Comparison of ENCODE assay signal across 8 mouse cellular contexts in genomic region chr9:107570016-107570415, GRCm38 (mm10). TPM values are rescaled to one million over a fixed set of nuclear protein-coding genes. Genes with fewer than 3 reads are reported as not detected.
DNase-seq lines count a peak whose midpoint lies in the region; ATAC-seq lines count a peak whose summit lies in the region.

No protein-coding gene starts in this region.

- H3K27me3 ChIP-seq in kidney, embryonic 16.5 days (ENCODE audit: insufficient read depth, low read length) = no peaks in the 10 kb centered on the region
- H3K27me3 ChIP-seq in embryonic facial prominence, embryonic 10.5 days (replicated peaks; ENCODE audit: low read depth, poor library complexity, severe bottlenecking) = no peaks in the 10 kb centered on the region
- no peaks in the 10 kb centered on the region for H3K27me3 ChIP-seq in hindbrain, embryonic 15.5 days
- H3K27me3 ChIP-seq in midbrain, embryonic 14.5 days (ENCODE audit: control insufficient read depth, insufficient read depth, low read length) = no peaks in the 10 kb centered on the region

- H3K27ac ChIP-seq in kidney, embryonic 16.5 days (ENCODE audit: low read length) = peak overlapping the region; percentile 96; the same call in 1 of the 2 replicates
- H3K27ac ChIP-seq in embryonic facial prominence, embryonic 10.5 days (replicated peaks) = peak overlapping the region; percentile 95
- H3K27ac ChIP-seq in hindbrain, embryonic 15.5 days (replicated peaks) = peak overlapping the region; percentile 87; the same call in 1 of the 2 replicates
- H3K27ac ChIP-seq in midbrain, embryonic 14.5 days (replicated peaks; ENCODE audit: low read depth, low read length) = peak overlapping the region; percentile 88

- H3K36me3 ChIP-seq in kidney, embryonic 16.5 days (ENCODE audit: insufficient read depth, low read length) = peaks cover 43% of the 10 kb centered on the region
- H3K36me3 ChIP-seq in embryonic facial prominence, embryonic 10.5 days (replicated peaks) = peaks cover 65% of the 10 kb centered on the region
- H3K36me3 ChIP-seq in hindbrain, embryonic 15.5 days = peaks cover 23% of the 10 kb centered on the region
- peaks cover 57% of the 10 kb centered on the region for H3K36me3 ChIP-seq in midbrain, embryonic 14.5 days (ENCODE audit: control insufficient read depth, insufficient read depth, low read length)

- ATAC-seq in kidney, embryonic 16.5 days (ENCODE audit: low FRiP score, low TSS enrichment) = no peak
- ATAC-seq in hindbrain, embryonic 15.5 days (ENCODE audit: low FRiP score, low read depth) = no peak
- no peak for ATAC-seq in midbrain, embryonic 14.5 days (ENCODE audit: low FRiP score, low TSS enrichment)

- peak overlapping the region; percentile 85 for H3K9ac ChIP-seq in kidney, embryonic 16.5 days (replicated peaks; ENCODE audit: low read length)
- H3K9ac ChIP-seq in hindbrain, embryonic 15.5 days = peak overlapping the region; percentile 88
- peak overlapping the region; percentile 80 for H3K9ac ChIP-seq in midbrain, embryonic 14.5 days (replicated peaks; ENCODE audit: low read length)

- H3K4me3 ChIP-seq in kidney, embryonic 16.5 days (ENCODE audit: low read length) = peak overlapping the region; percentile 87
- peak overlapping the region; percentile 79 for H3K4me3 ChIP-seq in embryonic facial prominence, embryonic 10.5 days
- peak overlapping the region; percentile 82 for H3K4me3 ChIP-seq in hindbrain, embryonic 15.5 days
- peak overlapping the region; percentile 85 for H3K4me3 ChIP-seq in midbrain, embryonic 14.5 days (replicated peaks; ENCODE audit: low read depth, low read length)

- DNase-seq in kidney, adult 8-10 months = no peak
- peak; percentile 30 for DNase-seq in embryonic facial prominence, embryonic 10.5 days (ENCODE audit: low spot score)
- no peak for DNase-seq in midbrain, embryonic 14.5 days
- no peak for DNase-seq in left cerebral cortex, adult 8-10 months (ENCODE audit: low spot score in 2 of 2)
- no peak for DNase-seq in cerebellum, adult 11 months
- no peak for DNase-seq in left cerebral cortex, adult 11 months (ENCODE audit: low spot score)

- WGBS in kidney, embryonic 16.5 days = 34% methylated on average over 13 of the region's 13 CpGs
- WGBS in embryonic facial prominence, embryonic 10.5 days = 66% methylated on average over 13 of the region's 13 CpGs
- WGBS in hindbrain, embryonic 15.5 days = 47% methylated on average over 13 of the region's 13 CpGs
- WGBS in midbrain, embryonic 14.5 days = 46% methylated on average over 13 of the region's 13 CpGs

- H3K9me3 ChIP-seq in kidney, embryonic 16.5 days (ENCODE audit: low read length) = no peaks in the 10 kb centered on the region
- H3K9me3 ChIP-seq in embryonic facial prominence, embryonic 10.5 days = no peaks in the 10 kb centered on the region
- no peaks in the 10 kb centered on the region for H3K9me3 ChIP-seq in hindbrain, embryonic 15.5 days
- H3K9me3 ChIP-seq in midbrain, embryonic 14.5 days (ENCODE audit: control insufficient read depth, low read length) = no peaks in the 10 kb centered on the region

- peak overlapping the region; percentile 58 for H3K4me2 ChIP-seq in kidney, embryonic 16.5 days (replicated peaks; ENCODE audit: low read depth, low read length)
- H3K4me2 ChIP-seq in hindbrain, embryonic 15.5 days = peak overlapping the region; percentile 85
- peak overlapping the region; percentile 83 for H3K4me2 ChIP-seq in midbrain, embryonic 14.5 days (ENCODE audit: low read length)

- peaks cover 39% of the 10 kb centered on the region for H3K4me1 ChIP-seq in kidney, embryonic 16.5 days (ENCODE audit: insufficient read depth, low read length)
- peaks cover 60% of the 10 kb centered on the region for H3K4me1 ChIP-seq in embryonic facial prominence, embryonic 10.5 days
- H3K4me1 ChIP-seq in hindbrain, embryonic 15.5 days (replicated peaks) = peaks cover 42% of the 10 kb centered on the region
- H3K4me1 ChIP-seq in midbrain, embryonic 14.5 days (ENCODE audit: control insufficient read depth, insufficient read depth, low read length) = peaks cover 32% of the 10 kb centered on the region

RNA-seq across cellular contexts. Expression of gene Hyal2, which starts 2.3 kb away (rescaled TPM):
- 131 and 132 TPM in 2 replicates for polyA plus RNA-seq in kidney, embryonic 16.5 days (2015; fragmentation: Nextera tagmentation; extraction: Ambion mirVana)
- 154 and 157 TPM in 2 replicates for polyA plus RNA-seq in embryonic facial prominence, embryonic 10.5 days (2016; fragmentation: Nextera tagmentation; extraction: Ambion mirVana)
- polyA plus RNA-seq in hindbrain, embryonic 15.5 days (2015; fragmentation: Nextera tagmentation; extraction: Ambion mirVana) = 65.8 and 67.4 TPM in 2 replicates
- 86.8 and 97.7 TPM in 2 replicates for polyA plus RNA-seq in midbrain, embryonic 14.5 days (2014; fragmentation: Nextera tagmentation; extraction: Ambion mirVana)
- 10 to 100 TPM; 13.0 to 18.0 (median 15.4) TPM for total RNA-seq in left cerebral cortex, adult 8-10 months (2022)

RNA-seq across cellular contexts. Expression of gene Hyal1, which starts 6.7 kb away (rescaled TPM):
- polyA plus RNA-seq in kidney, embryonic 16.5 days (2015; fragmentation: Nextera tagmentation; extraction: Ambion mirVana) = 10.6 and 12.3 TPM in 2 replicates
- 8.4 and 9.1 TPM in 2 replicates for polyA plus RNA-seq in embryonic facial prominence, embryonic 10.5 days (2016; fragmentation: Nextera tagmentation; extraction: Ambion mirVana)
- 7.5 and 8.4 TPM in 2 replicates for polyA plus RNA-seq in hindbrain, embryonic 15.5 days (2015; fragmentation: Nextera tagmentation; extraction: Ambion mirVana)
- 3.4 and 4.9 TPM in 2 replicates for polyA plus RNA-seq in midbrain, embryonic 14.5 days (2014; fragmentation: Nextera tagmentation; extraction: Ambion mirVana)
- total RNA-seq in left cerebral cortex, adult 8-10 months (2022) = 1 to 10 TPM; 4.9 to 9.5 (median 6.8) TPM

RNA-seq across cellular contexts. Expression of gene Tusc2, which starts 7.0 kb away (rescaled TPM):
- polyA plus RNA-seq in kidney, embryonic 16.5 days (2015; fragmentation: Nextera tagmentation; extraction: Ambion mirVana) = 45.3 and 48.0 TPM in 2 replicates
- 63.4 and 67.3 TPM in 2 replicates for polyA plus RNA-seq in embryonic facial prominence, embryonic 10.5 days (2016; fragmentation: Nextera tagmentation; extraction: Ambion mirVana)
- polyA plus RNA-seq in hindbrain, embryonic 15.5 days (2015; fragmentation: Nextera tagmentation; extraction: Ambion mirVana) = 119 and 129 TPM in 2 replicates
- polyA plus RNA-seq in midbrain, embryonic 14.5 days (2014; fragmentation: Nextera tagmentation; extraction: Ambion mirVana) = 119 and 120 TPM in 2 replicates
- 10 to 100 TPM; 90.7 to 97.1 (median 92.8) TPM for total RNA-seq in left cerebral cortex, adult 8-10 months (2022)

RNA-seq across cellular contexts. Expression of gene Naa80, which starts 8.7 kb away (rescaled TPM):
- 21.8 and 24.1 TPM in 2 replicates for polyA plus RNA-seq in kidney, embryonic 16.5 days (2015; fragmentation: Nextera tagmentation; extraction: Ambion mirVana)
- polyA plus RNA-seq in embryonic facial prominence, embryonic 10.5 days (2016; fragmentation: Nextera tagmentation; extraction: Ambion mirVana) = 18.9 and 20.3 TPM in 2 replicates
- 17.6 and 19.5 TPM in 2 replicates for polyA plus RNA-seq in hindbrain, embryonic 15.5 days (2015; fragmentation: Nextera tagmentation; extraction: Ambion mirVana)
- polyA plus RNA-seq in midbrain, embryonic 14.5 days (2014; fragmentation: Nextera tagmentation; extraction: Ambion mirVana) = 14.1 and 18.2 TPM in 2 replicates
- total RNA-seq in left cerebral cortex, adult 8-10 months (2022) = 10 to 100 TPM in 3 of 4 experiments, 1 to 10 TPM in 1; 9.1 to 17.4 (median 13.3) TPM

RNA-seq across cellular contexts. Expression of gene Hyal3, which starts 10.6 kb away (rescaled TPM):
- polyA plus RNA-seq in kidney, embryonic 16.5 days (2015; fragmentation: Nextera tagmentation; extraction: Ambion mirVana) = 1.3 and 1.6 TPM in 2 replicates
- polyA plus RNA-seq in embryonic facial prominence, embryonic 10.5 days (2016; fragmentation: Nextera tagmentation; extraction: Ambion mirVana) = 0.48 and 0.96 TPM in 2 replicates
- 1.8 and 2.2 TPM in 2 replicates for polyA plus RNA-seq in hindbrain, embryonic 15.5 days (2015; fragmentation: Nextera tagmentation; extraction: Ambion mirVana)
- 0.89 and 1.4 TPM in 2 replicates for polyA plus RNA-seq in midbrain, embryonic 14.5 days (2014; fragmentation: Nextera tagmentation; extraction: Ambion mirVana)
- total RNA-seq in left cerebral cortex, adult 8-10 months (2022) = 1 to 10 TPM; 1.0 to 1.7 (median 1.1) TPM
